Mouse (Mus musculus) MEL (cell line): ENCODE measurements around the gene Gprc5b.

Experiments
- CHD1 ChIP-seq: IDR thresholded peaks from 2 replicates; pipeline ENCODE4 v1.6.1; 2012; ENCODE audit warnings: low read depth, mild to moderate bottlenecking, inconsistent platforms, low read length, improper control_type of control experiment
- CHD2 ChIP-seq: IDR thresholded peaks from 2 replicates; pipeline ENCODE4 v1.6.1; 2011; ENCODE audit warnings: low read length, improper control_type of control experiment
- CTCF ChIP-seq, 3 experiments: IDR thresholded peaks in 2 of 3; conservative IDR thresholded peaks in 1 of 3; 2 replicates each; pipeline ENCODE4 v1.5.1; 2011 to 2012; ENCODE audit warnings: low read length in 3 of 3, low read depth in 2 of 3, mild to moderate bottlenecking in 2 of 3, improper control_type of control experiment in 1 of 3, inconsistent platforms in 1 of 3, mixed read lengths in 1 of 3, moderate library complexity in 1 of 3; ENCODE audit not compliant: control insufficient read depth in 1 of 3, insufficient read depth in 1 of 3, poor library complexity in 1 of 3, severe bottlenecking in 1 of 3
- E2F4 ChIP-seq: IDR thresholded peaks from 2 replicates; pipeline ENCODE4 v1.6.1; 2011; ENCODE audit warnings: low read depth, low read length, improper control_type of control experiment, borderline replicate concordance
- EP300 ChIP-seq, 2 experiments: IDR thresholded peaks; 2 replicates each; pipeline ENCODE4 v1.6.1; 2011; ENCODE audit warnings: improper control_type of control experiment in 2 of 2, low read length in 2 of 2, low read depth in 1 of 2, mild to moderate bottlenecking in 1 of 2
- GABPA ChIP-seq: IDR thresholded peaks from 2 replicates; pipeline ENCODE4 v1.6.1; 2012; ENCODE audit warnings: low read depth, mild to moderate bottlenecking, inconsistent platforms, low read length, improper control_type of control experiment, moderate library complexity
- HCFC1 ChIP-seq: IDR thresholded peaks from 2 replicates; pipeline ENCODE4 v1.6.1; 2012; ENCODE audit warnings: low read depth, mild to moderate bottlenecking, inconsistent platforms, low read length, improper control_type of control experiment, moderate library complexity
- JUND ChIP-seq: IDR thresholded peaks from 2 replicates; pipeline ENCODE4 v1.6.1; 2011; ENCODE audit warnings: low read depth, mild to moderate bottlenecking, improper control_type of control experiment, low read length
- MYC ChIP-seq: IDR thresholded peaks from 2 replicates; pipeline ENCODE4 v1.6.1; 2011; ENCODE audit warnings: low read depth, mild to moderate bottlenecking, low read length, improper control_type of control experiment, moderate library complexity
- NRF1 ChIP-seq: IDR thresholded peaks from 2 replicates; pipeline ENCODE4 v1.6.1; 2014; ENCODE audit warnings: low read depth, mild to moderate bottlenecking, inconsistent platforms, low read length, improper control_type of control experiment, moderate library complexity; ENCODE audit not compliant: poor library complexity, insufficient read depth, severe bottlenecking
- POLR2A ChIP-seq, 2 experiments: IDR thresholded peaks; 2 replicates each; pipeline ENCODE4 v1.6.1; 2011 to 2012; ENCODE audit warnings: low read length in 2 of 2, mild to moderate bottlenecking in 2 of 2, control low read depth in 1 of 2, improper control_type of control experiment in 1 of 2, low read depth in 1 of 2, moderate library complexity in 1 of 2; ENCODE audit not compliant: control insufficient read depth in 1 of 2, insufficient read depth in 1 of 2, poor library complexity in 1 of 2
- SMC3 ChIP-seq: IDR thresholded peaks from 2 replicates; pipeline ENCODE4 v1.6.1; 2011; ENCODE audit warnings: low read depth, low read length, improper control_type of control experiment
- TAL1 ChIP-seq: IDR thresholded peaks from 2 replicates; pipeline ENCODE4 v1.6.1; 2012; ENCODE audit warnings: mild to moderate bottlenecking, inconsistent platforms, low read length, moderate library complexity, mixed read lengths

- TF ChIP-seq CTCF (IDR thresholded peaks at IDR 0.05 in 2 of 3, conservative IDR thresholded peaks at IDR 0.05 in 1 of 3; ENCODE audit: control insufficient read depth in 1 of 3, insufficient read depth in 1 of 3, low read depth in 2 of 3, low read length in 3 of 3, poor library complexity in 1 of 3, severe bottlenecking in 1 of 3) (peak; percentile 90 to 100 (median 96)), GABPA (no peak), POLR2A (IDR thresholded peaks at IDR 0.05; ENCODE audit: control insufficient read depth in 1 of 2, insufficient read depth in 1 of 2, low read depth in 1 of 2, low read length in 2 of 2, poor library complexity in 1 of 2) (no peak), TAL1 (no peak), SMC3 (peak; percentile 98), EP300 (IDR thresholded peaks at IDR 0.05; ENCODE audit: low read depth in 1 of 2, low read length in 2 of 2) (no peak), E2F4 (no peak), MYC (no peak), HCFC1 (no peak), NRF1 (no peak), JUND (no peak), CHD1 (no peak), CHD2 (no peak)
Observed at GRCm38 (mm10) chr7:118996137-118996837, 1.3 kb upstream of the Gprc5b start.
